Mouse (Mus musculus) adipocyte (in vitro differentiated cells): ENCODE measurements at regions not wholly inside any gene's neighbourhood (a gene's known extent, or its start where the extent isn't known, plus 50 kb on each side); places are given as distances from the start of the nearest gene placed in this dataset.

Experiments
- DNase-seq: peaks from one replicate; pipeline ENCODE4 v3.0.0-alpha.2; 2016; ENCODE audit warnings: low spot score

- DNase-seq, result no peak
Observed at GRCm38 (mm10) chr13:26061322-26061721, 708.6 kb downstream of the Hdgfl1 start.

- DNase-seq, result no peak
Observed at GRCm38 (mm10) chr13:26037699-26038098, 732.3 kb downstream of the Hdgfl1 start.

GRCm38 (mm10) chr13:26026386-26026785 is 743.6 kb downstream of the Hdgfl1 start:
- no peak for DNase-seq

- DNase-seq, result no peak
Observed at GRCm38 (mm10) chr13:26024696-26025095, 745.3 kb downstream of the Hdgfl1 start.

GRCm38 (mm10) chr13:26020491-26020890 is 749.5 kb downstream of the Hdgfl1 start:
- no peak for DNase-seq

- no peak for DNase-seq
Observed at GRCm38 (mm10) chr13:26009131-26009530, 738.8 kb upstream of the Nrsn1 start.

- DNase-seq, result no peak
Observed at GRCm38 (mm10) chr13:26004768-26005560, 734.7 kb upstream of the Nrsn1 start.

- no peak for DNase-seq
Observed at GRCm38 (mm10) chr13:25993526-25993925, 723.2 kb upstream of the Nrsn1 start.

- DNase-seq, result no peak
Observed at GRCm38 (mm10) chr13:25989067-25989756, 718.9 kb upstream of the Nrsn1 start.

- DNase-seq, result no peak
Observed at GRCm38 (mm10) chr13:25984535-25984934, 714.2 kb upstream of the Nrsn1 start.

GRCm38 (mm10) chr13:25983659-25984058 is 713.4 kb upstream of the Nrsn1 start:
- no peak for DNase-seq

GRCm38 (mm10) chr13:25978648-25979047 is 708.3 kb upstream of the Nrsn1 start:
- DNase-seq, result no peak

- DNase-seq, result no peak
Observed at GRCm38 (mm10) chr13:25958592-25958991, 688.3 kb upstream of the Nrsn1 start.

- DNase-seq, result no peak
Observed at GRCm38 (mm10) chr13:25958153-25958466, 687.8 kb upstream of the Nrsn1 start.

- DNase-seq, result peak; percentile 5
Observed at GRCm38 (mm10) chr13:25957451-25958152, 687.3 kb upstream of the Nrsn1 start.

- no peak for DNase-seq
Observed at GRCm38 (mm10) chr13:25937631-25938030, 667.3 kb upstream of the Nrsn1 start.

- peak; percentile 40 for DNase-seq
Observed at GRCm38 (mm10) chr13:25933783-25934182, 663.5 kb upstream of the Nrsn1 start.

- no peak for DNase-seq
Observed at GRCm38 (mm10) chr13:25933246-25933645, 662.9 kb upstream of the Nrsn1 start.

- peak; percentile 92 for DNase-seq
Observed at GRCm38 (mm10) chr13:25932810-25933209, 662.5 kb upstream of the Nrsn1 start.

- DNase-seq, result no peak
Observed at GRCm38 (mm10) chr13:25932365-25932764, 662.1 kb upstream of the Nrsn1 start.

GRCm38 (mm10) chr13:25925685-25926084 is 655.4 kb upstream of the Nrsn1 start:
- DNase-seq, result no peak

- no peak for DNase-seq
Observed at GRCm38 (mm10) chr13:25899871-25900270, 629.6 kb upstream of the Nrsn1 start.

- no peak for DNase-seq
Observed at GRCm38 (mm10) chr13:25893150-25893549, 622.8 kb upstream of the Nrsn1 start.
